Mouse (Mus musculus) layer of hippocampus, postnatal 14 days (tissue): Measurements from ENCODE around the gene Oit3. TPM values are rescaled to one million over a fixed set of nuclear protein-coding genes. Genes with fewer than 3 reads are reported as not detected.

ENCODE experiments used
- total RNA-seq, 2 experiments: library from RNA; stranded (reverse); gene quantifications; 2 replicates each; pipeline ENCODE4 v1.2.3; 2021

The Oit3 gene
- total RNA-seq, 2 experiments from 2014 or later, result 0.14 to 0.30 TPM

Other genes starting within 250 kb of the Oit3 start
- gene Sept10, start 219.9 kb downstream of the Oit3 start, total RNA-seq, result 10 to 100 TPM in 1 of 2 experiments, 1 to 10 TPM in 1; 9.7 to 12.6 TPM
- gene Sowahc, start 219.8 kb downstream of the Oit3 start, total RNA-seq, result 10 to 100 TPM in 1 of 2 experiments, 1 to 10 TPM in 1; 9.2 to 10.1 TPM
- gene P4ha1, start 118.5 kb downstream of the Oit3 start, total RNA-seq, result 10 to 100 TPM; 33.5 to 39.5 TPM
- gene Gm10273, start 46.1 kb downstream of the Oit3 start, total RNA-seq, result 10 to 100 TPM; 12.9 to 46.6 TPM
- gene Pla2g12b, start 38.1 kb downstream of the Oit3 start, total RNA-seq, result not detected
- not detected for gene Gm10322, start 174.3 kb upstream of the Oit3 start, total RNA-seq
- gene Mcu, start 174.9 kb upstream of the Oit3 start, total RNA-seq, result 10 to 100 TPM; 57.7 to 58.3 TPM